Mouse (Mus musculus) forebrain, embryonic 15.5 days (tissue): Measurements from ENCODE around the gene Hes2. TPM values are rescaled to one million over a fixed set of nuclear protein-coding genes. Genes with fewer than 3 reads are reported as not detected.

Experiments used
- ATAC-seq: fragments of 200-750 bp; cut with Nextera tagmentation; replicated peaks from 2 replicates; pipeline ENCODE4 v1.8.0; 2017; ENCODE audit warnings: mild to moderate bottlenecking, moderate TSS enrichment, moderate library complexity
- H3K27ac ChIP-seq: fragments of 300-500 bp; sonication (generic); replicated peaks from 2 replicates; pipeline ENCODE4 v1.5.1; 2015; ENCODE audit warnings: mild to moderate bottlenecking, inconsistent platforms
- H3K27me3 ChIP-seq: fragments of 300-500 bp; sonication (generic); 2 replicates; pipeline ENCODE4 v1.6.1; 2015; ENCODE audit warnings: inconsistent platforms
- H3K36me3 ChIP-seq: fragments of 300-500 bp; sonication (generic); 2 replicates; pipeline ENCODE4 v1.6.1; 2015; ENCODE audit warnings: mild to moderate bottlenecking, inconsistent platforms
- H3K4me1 ChIP-seq: fragments of 300-500 bp; sonication (generic); 2 replicates; pipeline ENCODE4 v1.6.1; 2015; ENCODE audit warnings: inconsistent platforms
- H3K4me2 ChIP-seq: fragments of 300-500 bp; sonication (generic); replicated peaks from 2 replicates; pipeline ENCODE4 v1.6.1; 2015; ENCODE audit warnings: mild to moderate bottlenecking, inconsistent platforms
- H3K4me3 ChIP-seq: fragments of 300-500 bp; sonication (generic); 2 replicates; pipeline ENCODE4 v1.5.1; 2015; ENCODE audit warnings: mild to moderate bottlenecking, inconsistent platforms
- H3K9ac ChIP-seq: fragments of 300-500 bp; sonication (generic); replicated peaks from 2 replicates; pipeline ENCODE4 v1.6.1; 2015; ENCODE audit warnings: mild to moderate bottlenecking, inconsistent platforms
- H3K9me3 ChIP-seq: fragments of 300-500 bp; sonication (generic); 2 replicates; pipeline ENCODE4 v1.6.1; 2016; ENCODE audit warnings: inconsistent platforms
- WGBS: fragments of 180-500 bp; shearing (Covaris S2); methylation state at CpG from one replicate; pipeline ENCODE4 v1.1.7; 2015; ENCODE audit warnings: mixed read lengths; 5-methylcytosine and 5-hydroxymethylcytosine counted together
- polyA plus RNA-seq: library from polyadenylated mRNA; unstranded; fragments of >200 nt; fragmentation: Nextera tagmentation; extraction: Ambion mirVana; gene quantifications from 2 replicates; pipeline ENCODE4 v1.2.1, GENCODE M21; 2015

Gene Hes2
- polyA plus RNA-seq, 1 experiment from 2014 or later: not detected

GRCm38 (mm10) chr4:152169103-152169502 lies 10.4 kb downstream of the Hes2 start:
- H3K4me2 ChIP-seq: no peak overlapping the region
- WGBS: 84% methylated on average over 7 of the region's 7 CpGs
- H3K9me3 ChIP-seq: no peaks in the 10 kb centered on the region
- no peaks in the 10 kb centered on the region for H3K36me3 ChIP-seq
- no peak for ATAC-seq
- no peak overlapping the region for H3K4me3 ChIP-seq
- no peak overlapping the region for H3K9ac ChIP-seq
- no peak overlapping the region for H3K27ac ChIP-seq
- H3K4me1 ChIP-seq: peaks cover 6% of the 10 kb centered on the region; the same call in 1 of the 2 replicates
- H3K27me3 ChIP-seq: peaks cover 4% of the 10 kb centered on the region; the same call in 1 of the 2 replicates

- Histone ChIP-seq H3K9ac (no peak overlapping the region), H3K4me2 (no peak overlapping the region), H3K9me3 (no peaks in the 10 kb centered on the region), H3K4me3 (no peak overlapping the region), H3K4me1 (peaks cover 6% of the 10 kb centered on the region; the same call in 1 of the 2 replicates), H3K27ac (no peak overlapping the region), H3K36me3 (no peaks in the 10 kb centered on the region), H3K27me3 (peaks cover 6% of the 10 kb centered on the region; the same call in 1 of the 2 replicates)
- WGBS: 87% methylated on average over 10 of the region's 10 CpGs
- no peak for ATAC-seq
Measured at GRCm38 (mm10) chr4:152170286-152170685, 11.6 kb downstream of the Hes2 start.

- Histone ChIP-seq H3K4me1 (peaks cover 6% of the 10 kb centered on the region; the same call in 1 of the 2 replicates), H3K4me3 (no peak overlapping the region), H3K4me2 (no peak overlapping the region), H3K36me3 (no peaks in the 10 kb centered on the region), H3K9me3 (no peaks in the 10 kb centered on the region), H3K27ac (no peak overlapping the region), H3K9ac (no peak overlapping the region), H3K27me3 (peaks cover 7% of the 10 kb centered on the region; the same call in 1 of the 2 replicates)
- WGBS: 86% methylated on average over 6 of the region's 6 CpGs
- ATAC-seq: no peak
Measured at GRCm38 (mm10) chr4:152171543-152171942, 12.9 kb downstream of the Hes2 start.

GRCm38 (mm10) chr4:152173041-152173440 lies 14.4 kb downstream of the Hes2 start:
- ATAC-seq: no peak
- Histone ChIP-seq H3K9ac (no peak overlapping the region), H3K36me3 (no peaks in the 10 kb centered on the region), H3K4me1 (peaks cover 9% of the 10 kb centered on the region; the same call in 1 of the 2 replicates), H3K4me3 (no peak overlapping the region), H3K9me3 (no peaks in the 10 kb centered on the region), H3K27ac (no peak overlapping the region), H3K4me2 (no peak overlapping the region), H3K27me3 (peaks cover 7% of the 10 kb centered on the region; the same call in 1 of the 2 replicates)
- 0% methylated on average over 5 of the region's 5 CpGs for WGBS

DNA sequence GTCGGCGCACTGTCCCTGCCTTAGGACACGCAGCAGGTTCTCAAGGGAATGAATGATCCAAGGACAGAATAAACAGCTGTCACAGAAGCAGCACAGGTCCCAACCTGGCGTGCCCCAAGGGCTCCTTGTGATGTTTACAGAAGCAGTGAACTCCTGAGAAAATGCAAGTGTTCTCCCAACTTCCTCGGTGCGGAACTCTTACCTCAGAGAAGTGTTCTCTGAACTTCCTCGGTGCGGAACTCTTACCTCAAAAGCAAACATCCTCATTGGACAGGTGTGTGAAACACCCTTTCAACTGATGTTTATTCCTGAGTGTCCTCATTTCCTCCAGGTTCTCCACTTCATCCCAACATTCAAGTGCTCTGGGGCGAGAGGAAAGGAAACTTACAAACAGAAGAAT lies 15.3 kb downstream of the Hes2 start:
- no peak overlapping the region for H3K4me3 ChIP-seq
- no peaks in the 10 kb centered on the region for H3K36me3 ChIP-seq
- peaks cover 7% of the 10 kb centered on the region; the same call in 1 of the 2 replicates for H3K27me3 ChIP-seq
- H3K9ac ChIP-seq: no peak overlapping the region
- ATAC-seq: no peak
- H3K4me2 ChIP-seq: no peak overlapping the region
- WGBS: 86% methylated on average over 9 of the region's 9 CpGs
- no peaks in the 10 kb centered on the region for H3K9me3 ChIP-seq
- H3K4me1 ChIP-seq: peaks cover 9% of the 10 kb centered on the region
- no peak overlapping the region for H3K27ac ChIP-seq

GRCm38 (mm10) chr4:152176638-152177037 lies 18.0 kb downstream of the Hes2 start:
- WGBS: 81% methylated on average over 3 of the region's 3 CpGs
- no peak for ATAC-seq

DNA sequence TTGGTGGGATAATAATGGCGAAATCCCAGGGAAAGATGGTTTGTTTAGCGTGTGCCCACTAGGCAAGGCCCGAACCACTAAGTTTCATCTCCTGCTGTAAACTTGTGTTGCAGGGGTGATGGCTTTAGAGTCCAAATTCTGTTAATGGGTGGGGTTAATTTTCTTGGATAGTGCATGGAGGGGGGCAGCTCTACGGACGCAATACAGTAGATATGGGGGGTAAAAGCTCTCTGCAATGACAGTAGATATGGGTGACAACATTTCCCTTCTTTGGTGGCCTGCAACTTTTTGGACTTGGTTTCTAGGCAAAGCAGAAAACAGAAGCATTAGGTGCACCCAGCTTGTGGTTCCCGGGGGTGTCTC lies 18.5 kb downstream of the Hes2 start:
- H3K9me3 ChIP-seq: no peaks in the 10 kb centered on the region
- peak overlapping the region; percentile 96 for H3K4me2 ChIP-seq
- H3K27me3 ChIP-seq: peaks cover 7% of the 10 kb centered on the region; the same call in 1 of the 2 replicates
- 71% methylated on average over 6 of the region's 6 CpGs for WGBS
- peak overlapping the region; percentile 69 for H3K4me3 ChIP-seq
- H3K4me1 ChIP-seq: peaks cover 20% of the 10 kb centered on the region
- H3K36me3 ChIP-seq: no peaks in the 10 kb centered on the region
- peak overlapping the region; percentile 86 for H3K9ac ChIP-seq
- no peak overlapping the region for H3K27ac ChIP-seq
- no peak for ATAC-seq

More at GRCm38 (mm10) chr4:152176638-152177037, 18.0 kb downstream of the Hes2 start:
- Histone ChIP-seq H3K9me3 (no peaks in the 10 kb centered on the region), H3K9ac (no peak overlapping the region), H3K36me3 (no peaks in the 10 kb centered on the region), H3K4me1 (peaks cover 20% of the 10 kb centered on the region), H3K27me3 (peaks cover 7% of the 10 kb centered on the region; the same call in 1 of the 2 replicates), H3K4me2 (no peak overlapping the region), H3K4me3 (no peak overlapping the region), H3K27ac (no peak overlapping the region)

DNA sequence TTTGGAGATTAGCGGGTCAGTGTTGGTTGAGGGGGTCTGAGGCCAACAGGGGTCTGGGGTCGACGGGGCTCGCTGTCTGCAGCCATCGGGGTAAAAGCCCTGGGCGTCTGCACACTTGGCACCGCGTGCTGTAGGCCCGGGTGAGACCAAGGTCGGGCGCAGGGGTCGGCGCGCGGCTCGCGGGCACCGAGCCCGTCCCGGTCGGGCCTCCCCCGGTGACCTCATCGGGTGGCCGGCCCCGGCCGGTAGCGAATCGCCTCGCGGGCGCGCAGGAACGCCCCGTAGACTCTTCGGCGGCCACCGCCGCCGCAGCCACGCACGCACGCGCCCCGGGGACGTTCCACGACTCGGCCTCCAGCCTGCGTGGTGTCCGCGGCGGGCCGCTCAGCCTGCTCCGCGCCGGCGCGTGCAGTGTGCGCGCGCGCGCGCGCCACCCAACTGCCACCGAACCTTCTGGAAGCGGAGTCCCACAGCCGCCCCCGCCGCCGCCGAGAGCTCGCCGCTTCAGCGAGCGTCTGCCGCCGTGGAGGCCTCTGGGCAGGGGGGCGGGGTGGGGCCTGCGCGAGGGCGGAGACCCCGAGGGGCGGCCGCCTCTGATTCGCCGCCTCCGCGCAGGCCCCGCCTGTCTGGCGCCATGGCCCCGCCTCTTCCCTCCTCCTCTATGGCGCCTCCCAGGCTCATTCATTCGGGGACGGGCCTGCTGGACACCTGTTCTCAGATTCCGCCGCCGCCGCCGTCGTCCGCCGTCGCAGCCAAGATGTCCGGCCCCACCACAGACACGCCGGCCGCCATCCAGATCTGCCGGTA lies 19.1 kb downstream of the Hes2 start, which contains the start of gene Acot7:
TSS of gene Acot7 (plus strand) at position 598 of the 807 bp plus-strand sequence.
- Histone ChIP-seq H3K27me3 (0 out of 2 replicates have a peak, but pooled peaks cover 3% of the 10 kb centered on the region), H3K4me2 (peak within 1 kb of the TSS; percentile 96), H3K9ac (peak within 1 kb of the TSS; percentile 86), H3K36me3 (no peaks in the 10 kb centered on the region), H3K9me3 (no peaks in the 10 kb centered on the region), H3K4me3 (peak within 1 kb of the TSS; percentile 69), H3K27ac (peak within 1 kb of the TSS; percentile 80), H3K4me1 (peaks cover 20% of the 10 kb centered on the region)
- ATAC-seq: peak; percentile 96
- under 1% methylated on average over 99 of the region's 108 CpGs for WGBS

GRCm38 (mm10) chr4:152178344-152178864 lies 19.7 kb downstream of the Hes2 start:
- WGBS: under 1% methylated on average over 35 of the region's 35 CpGs
- no peaks in the 10 kb centered on the region for H3K36me3 ChIP-seq
- H3K4me2 ChIP-seq: peak overlapping the region; percentile 96
- H3K27ac ChIP-seq: peak overlapping the region; percentile 53; the same call in 1 of the 2 replicates
- H3K27me3 ChIP-seq: 0 out of 2 replicates have a peak, but pooled peaks cover 3% of the 10 kb centered on the region
- ATAC-seq: peak; percentile 80
- H3K4me3 ChIP-seq: peak overlapping the region; percentile 69
- peaks cover 20% of the 10 kb centered on the region for H3K4me1 ChIP-seq
- H3K9ac ChIP-seq: peak overlapping the region; percentile 66
- H3K9me3 ChIP-seq: no peaks in the 10 kb centered on the region

DNA sequence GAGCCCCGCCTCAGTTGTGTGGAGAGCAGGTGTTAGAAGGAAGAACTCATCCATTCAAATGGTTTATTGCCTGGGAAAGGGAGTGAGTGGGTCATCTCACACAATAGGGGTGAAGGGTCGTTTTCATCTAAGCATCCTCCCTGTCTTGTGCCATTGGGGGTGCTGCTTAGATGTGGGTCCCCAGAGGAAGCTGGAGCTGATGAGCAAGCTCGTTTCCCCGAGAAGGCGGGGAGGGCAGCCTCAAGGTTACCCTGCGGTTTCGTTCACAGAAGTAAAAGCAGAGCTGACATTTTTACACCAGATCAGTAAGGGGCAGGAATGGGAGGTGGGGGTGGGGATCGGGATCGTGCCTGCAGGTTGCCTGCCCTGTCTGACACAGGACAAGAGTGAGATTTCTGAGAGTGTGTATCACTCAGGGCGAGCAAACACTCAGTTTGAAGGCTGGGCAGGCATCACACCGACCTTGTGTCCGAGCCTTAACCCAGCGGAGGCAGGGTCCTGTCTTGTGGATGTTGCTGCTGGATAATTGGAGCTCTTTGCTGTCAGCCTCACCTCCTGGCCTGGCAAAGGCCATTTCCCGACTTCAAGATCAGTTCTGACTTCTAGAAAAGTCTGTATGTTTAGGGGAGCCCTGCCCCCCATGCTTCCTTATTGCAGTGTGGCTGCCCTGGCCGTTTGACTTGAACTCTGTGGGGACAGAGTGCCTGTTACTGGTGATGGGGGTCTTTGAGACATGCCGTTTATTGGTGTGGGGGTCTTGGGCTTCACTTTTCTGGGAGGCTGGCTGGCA lies 20.4 kb downstream of the Hes2 start:
- Histone ChIP-seq H3K4me1 (peaks cover 20% of the 10 kb centered on the region), H3K9ac (peak overlapping the region; percentile 66), H3K27me3 (0 out of 2 replicates have a peak, but pooled peaks cover 3% of the 10 kb centered on the region), H3K4me2 (peak overlapping the region; percentile 96), H3K4me3 (peak overlapping the region; percentile 69), H3K36me3 (no peaks in the 10 kb centered on the region), H3K27ac (peak overlapping the region; percentile 53; the same call in 1 of the 2 replicates), H3K9me3 (no peaks in the 10 kb centered on the region)
- no peak for ATAC-seq
- WGBS: 24% methylated on average over 16 of the region's 16 CpGs

DNA sequence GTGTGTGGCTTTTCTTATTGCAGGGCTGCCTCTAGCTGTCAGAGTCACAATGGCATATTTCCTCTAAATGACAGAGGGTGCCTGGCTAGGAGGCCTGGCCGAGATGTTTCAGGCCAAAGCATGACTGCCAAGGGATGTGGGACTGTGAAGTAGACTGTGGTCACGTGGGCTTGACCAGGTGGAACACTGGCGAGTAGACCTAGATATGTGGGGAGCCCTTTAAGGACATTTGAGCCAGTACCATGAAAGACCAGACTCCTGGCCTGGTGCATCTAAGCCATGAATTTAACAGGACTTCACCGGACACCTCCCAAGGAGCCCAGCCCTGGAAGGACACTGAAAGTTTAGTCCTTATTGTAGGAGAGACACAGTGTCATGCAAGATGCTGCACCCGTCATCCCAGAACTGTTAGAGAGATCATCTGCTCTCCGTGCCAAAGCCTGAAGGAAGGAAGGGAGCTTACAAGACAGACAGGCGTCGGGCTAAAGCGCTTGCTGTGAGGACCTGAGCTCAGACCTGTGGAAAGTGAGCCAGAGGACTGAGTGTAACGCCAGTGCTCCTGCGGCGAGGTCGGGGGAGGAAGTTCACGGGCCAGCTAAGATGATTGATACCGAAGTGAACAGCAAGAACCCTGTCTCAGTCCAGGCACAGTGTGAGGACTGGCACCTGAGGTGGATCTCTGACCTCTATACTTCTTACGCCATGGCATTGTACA lies 21.4 kb downstream of the Hes2 start:
- H3K4me3 ChIP-seq: 0 out of 2 replicates have a peak overlapping the region, but pooled peaks have one; percentile 69
- H3K9me3 ChIP-seq: no peaks in the 10 kb centered on the region
- H3K36me3 ChIP-seq: no peaks in the 10 kb centered on the region
- H3K27me3 ChIP-seq: 0 out of 2 replicates have a peak, but pooled peaks cover 2% of the 10 kb centered on the region
- 88% methylated on average over 16 of the region's 16 CpGs for WGBS
- 0 out of 2 replicates have a peak overlapping the region, but pooled peaks have one; percentile 66 for H3K9ac ChIP-seq
- no peak for ATAC-seq
- H3K4me1 ChIP-seq: peaks cover 29% of the 10 kb centered on the region
- peak overlapping the region; percentile 96; the same call in 1 of the 2 replicates for H3K4me2 ChIP-seq
- H3K27ac ChIP-seq: no peak overlapping the region
